Mouse (Mus musculus): Measurements from ENCODE around the gene Hoxa2.

Hoxa2 gene

DNA sequence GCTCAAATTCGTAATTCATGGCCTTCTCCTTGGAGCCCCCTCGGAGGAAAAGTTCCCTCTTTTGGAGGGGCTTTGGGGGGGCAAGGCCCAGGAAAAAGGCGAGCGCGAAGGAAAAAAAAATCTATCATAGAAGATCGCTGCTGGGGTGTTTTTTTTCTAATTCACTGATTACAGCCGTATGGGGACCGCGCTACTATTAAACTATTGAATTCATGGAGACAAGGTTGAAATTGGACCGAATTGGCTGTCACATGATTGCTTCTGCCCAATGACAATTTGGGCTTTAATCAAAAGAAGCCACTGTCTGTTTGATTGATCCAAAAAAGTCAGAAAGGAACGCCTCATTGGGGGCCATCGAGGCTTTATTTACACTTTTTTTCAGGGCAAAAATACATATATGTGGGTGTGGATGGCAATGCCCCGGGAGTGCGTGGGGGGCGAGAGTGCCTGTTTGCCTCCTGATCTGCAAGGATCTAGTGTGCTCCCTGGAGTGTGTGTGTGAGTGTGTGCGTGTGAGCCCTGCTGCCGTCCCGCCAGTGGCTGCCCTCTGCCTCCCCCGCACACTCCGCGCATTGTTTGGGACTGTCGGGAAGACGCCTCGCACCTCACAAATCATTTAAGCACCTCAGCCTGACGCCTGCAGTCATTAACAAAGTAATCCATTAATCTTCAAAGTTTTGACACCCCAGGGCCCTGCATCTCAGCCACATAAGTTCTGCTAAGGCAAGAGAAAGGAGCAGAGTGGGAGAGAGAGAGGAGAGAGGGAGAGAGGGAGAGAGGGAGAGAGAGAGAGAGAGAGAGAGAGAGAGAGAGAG lies at the start of gene Hoxa2:
Hoxa2 (minus strand) TSS at position 206 of the 815 bp plus-strand sequence.
- DNase-seq (ENCODE audit: low read depth, low spot score), result no peak

DNA sequence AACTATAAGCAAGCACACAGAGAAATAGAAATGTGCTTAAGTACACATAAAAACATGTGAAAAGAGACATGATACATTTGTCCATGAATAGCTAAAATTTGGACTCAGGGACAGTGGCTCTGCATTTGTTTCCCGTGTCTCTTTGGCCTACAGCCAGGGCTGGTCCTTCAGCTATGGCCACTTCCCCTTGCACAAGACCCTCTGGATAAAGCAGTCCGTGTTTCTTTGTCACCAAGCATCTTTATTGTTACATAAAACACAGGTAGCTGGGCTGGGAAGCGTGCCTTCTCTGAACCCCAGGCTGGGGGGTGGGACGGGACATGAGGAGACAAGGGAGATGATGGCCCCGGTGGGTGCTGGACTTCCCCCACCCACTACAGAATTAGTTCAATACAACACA lies 49.6 kb upstream of the Hoxa2 start:
- DNase-seq (ENCODE audit: low read depth, low spot score), result no peak

DNA sequence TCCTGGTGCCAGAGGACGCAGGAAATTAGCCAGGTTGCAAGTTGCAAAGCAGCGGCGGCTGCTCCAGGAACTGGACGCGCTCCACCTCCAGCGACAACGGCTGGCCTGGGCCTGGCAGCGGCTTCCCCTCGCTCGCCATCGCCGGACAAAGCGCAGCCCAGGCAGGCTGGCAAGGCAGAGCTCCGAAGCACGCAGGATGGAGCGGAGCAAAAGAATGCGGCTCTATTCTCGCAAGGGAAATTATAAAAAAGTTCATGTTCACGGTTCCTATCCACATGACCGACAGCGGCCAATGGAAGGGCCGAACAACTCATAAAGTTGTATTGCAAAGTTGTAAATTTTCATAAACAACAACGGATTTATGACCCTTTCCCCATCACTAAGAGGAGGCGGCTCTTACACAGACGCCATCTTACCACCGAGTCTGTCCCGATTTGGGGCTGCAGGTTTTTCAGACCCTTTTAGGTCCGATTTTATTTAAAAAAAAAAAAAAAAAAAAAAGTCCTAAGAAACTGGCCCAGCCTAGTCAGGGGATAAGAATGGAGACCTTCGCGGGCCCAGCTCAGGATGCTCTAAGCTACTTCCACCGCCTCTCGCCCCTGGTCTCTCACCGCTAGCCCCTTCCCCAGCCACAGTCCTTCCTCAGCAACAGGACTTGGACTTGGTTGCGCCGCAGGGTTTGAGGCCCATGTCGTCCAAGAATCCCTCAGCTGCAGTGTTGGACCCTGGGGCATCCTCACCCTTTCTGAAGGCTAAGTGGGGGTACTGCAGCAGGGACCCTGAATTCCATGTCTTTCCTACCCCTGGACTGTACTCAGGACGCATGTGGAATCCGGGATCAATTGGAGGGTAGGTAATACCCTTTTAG lies 48.7 kb upstream of the Hoxa2 start, which contains the start of the genes Hoxa3 and Gm28308:
Hoxa3 (minus strand) TSS at position 218 of the 868 bp plus-strand sequence.
Gm28308 (minus strand) TSS at position 221 of the 868 bp plus-strand sequence.
- DNase-seq (ENCODE audit: low read depth, low spot score), result peak; percentile 10

DNA sequence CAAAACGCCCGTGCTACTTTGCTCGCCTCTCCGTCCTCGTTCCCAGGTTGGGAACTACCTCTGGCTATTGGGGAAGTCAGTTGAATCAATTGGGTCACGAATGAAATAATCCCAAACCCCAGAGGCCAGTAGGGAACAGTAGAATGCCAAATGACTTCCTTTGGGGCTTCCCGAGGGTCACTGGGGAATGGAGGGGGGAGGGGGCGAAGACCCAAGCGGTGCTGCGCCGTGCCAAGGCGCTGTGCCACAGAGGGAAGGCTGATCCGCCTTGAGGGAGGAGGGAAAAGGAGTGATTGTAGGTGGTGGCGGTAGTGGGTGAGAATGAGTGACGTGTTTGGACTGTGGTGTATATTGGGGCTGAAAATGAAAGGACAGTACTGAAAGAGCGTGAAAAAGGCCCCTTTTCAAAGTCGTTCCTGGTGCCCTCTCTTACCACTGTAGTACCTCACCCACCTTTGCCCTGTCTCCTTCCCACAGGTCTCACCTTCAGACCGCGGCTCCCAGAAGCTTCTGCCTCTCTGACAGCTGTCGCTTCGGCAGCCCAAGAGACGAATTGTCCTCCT lies 48.0 kb upstream of the Hoxa2 start:
- DNase-seq (ENCODE audit: low read depth, low spot score), result no peak

DNA sequence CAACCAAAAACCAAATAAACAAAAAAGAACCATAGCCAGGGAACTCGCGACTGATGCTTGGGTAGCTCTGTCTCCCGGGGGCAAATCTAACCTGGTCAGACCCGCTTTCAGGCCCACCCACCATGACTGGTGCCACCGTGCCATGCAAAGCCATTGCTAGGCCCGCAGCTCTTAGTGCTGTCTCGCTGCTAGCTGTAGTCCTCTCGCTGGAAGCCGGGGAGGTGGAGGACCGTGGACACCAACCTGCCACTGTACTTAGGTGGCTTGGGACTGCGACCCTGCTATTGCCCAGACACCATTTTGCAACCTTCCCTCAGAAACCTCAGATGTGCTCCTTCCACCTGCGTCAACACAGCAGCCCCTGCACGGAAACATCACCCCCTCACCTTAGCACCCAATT lies 47.3 kb upstream of the Hoxa2 start:
- no peak for DNase-seq (ENCODE audit: low read depth, low spot score)

DNA sequence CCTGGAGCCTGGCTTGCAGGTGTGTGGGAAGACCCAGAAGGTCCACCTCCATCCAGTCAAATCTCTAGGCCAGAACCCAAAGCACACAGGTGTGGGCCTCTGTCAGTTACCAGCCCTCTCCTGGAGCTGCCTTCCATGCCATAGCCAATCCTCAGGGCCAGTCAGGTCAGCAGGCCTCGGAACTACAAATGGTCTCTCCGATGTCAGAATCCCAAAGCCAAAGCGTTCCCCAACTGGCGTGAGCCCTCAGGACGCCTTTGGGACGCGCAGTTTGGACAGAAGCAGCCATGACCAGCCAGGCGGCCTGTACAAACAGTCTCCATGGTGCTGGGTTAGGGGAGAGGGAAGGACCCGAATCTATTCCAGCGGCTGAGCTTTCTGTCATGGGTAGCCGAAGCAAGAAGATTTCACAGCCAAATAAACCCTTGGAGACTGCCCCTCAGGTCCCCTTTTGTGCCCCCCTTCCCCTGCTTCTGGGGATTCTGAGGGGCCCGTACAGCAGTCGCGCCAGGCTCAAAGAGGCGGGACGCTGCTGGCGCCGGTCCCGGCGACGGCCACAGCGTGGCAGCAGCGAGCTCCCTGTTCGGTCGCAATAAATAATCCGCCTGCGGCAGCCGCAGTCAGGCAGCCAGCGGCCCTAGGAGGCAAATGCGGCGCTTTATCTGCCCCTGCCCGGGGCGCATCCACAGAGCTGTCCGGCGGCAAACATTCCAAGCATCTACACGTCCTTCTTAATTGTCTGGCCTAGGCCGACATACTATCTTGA lies 46.7 kb upstream of the Hoxa2 start:
- peak; percentile 91 for DNase-seq (ENCODE audit: low read depth, low spot score)

DNA sequence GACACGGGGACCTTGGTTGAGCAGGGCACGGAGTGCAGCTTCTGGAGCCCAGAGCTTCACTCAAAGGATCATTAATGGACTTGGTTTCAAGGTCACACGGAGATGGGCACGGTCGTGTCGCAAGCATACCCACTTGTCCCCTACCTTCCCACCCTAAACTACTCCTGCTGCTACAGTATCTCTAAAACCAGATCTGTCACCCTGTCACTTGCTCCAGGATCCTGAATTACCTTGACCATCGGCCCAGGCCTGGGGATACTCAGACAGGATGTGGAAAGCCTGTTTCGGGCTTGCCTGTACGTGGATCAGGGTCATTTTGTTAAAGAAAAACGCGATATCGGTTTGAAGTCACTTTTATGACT lies 45.0 kb upstream of the Hoxa2 start:
- DNase-seq (ENCODE audit: low read depth, low spot score), result no peak

DNA sequence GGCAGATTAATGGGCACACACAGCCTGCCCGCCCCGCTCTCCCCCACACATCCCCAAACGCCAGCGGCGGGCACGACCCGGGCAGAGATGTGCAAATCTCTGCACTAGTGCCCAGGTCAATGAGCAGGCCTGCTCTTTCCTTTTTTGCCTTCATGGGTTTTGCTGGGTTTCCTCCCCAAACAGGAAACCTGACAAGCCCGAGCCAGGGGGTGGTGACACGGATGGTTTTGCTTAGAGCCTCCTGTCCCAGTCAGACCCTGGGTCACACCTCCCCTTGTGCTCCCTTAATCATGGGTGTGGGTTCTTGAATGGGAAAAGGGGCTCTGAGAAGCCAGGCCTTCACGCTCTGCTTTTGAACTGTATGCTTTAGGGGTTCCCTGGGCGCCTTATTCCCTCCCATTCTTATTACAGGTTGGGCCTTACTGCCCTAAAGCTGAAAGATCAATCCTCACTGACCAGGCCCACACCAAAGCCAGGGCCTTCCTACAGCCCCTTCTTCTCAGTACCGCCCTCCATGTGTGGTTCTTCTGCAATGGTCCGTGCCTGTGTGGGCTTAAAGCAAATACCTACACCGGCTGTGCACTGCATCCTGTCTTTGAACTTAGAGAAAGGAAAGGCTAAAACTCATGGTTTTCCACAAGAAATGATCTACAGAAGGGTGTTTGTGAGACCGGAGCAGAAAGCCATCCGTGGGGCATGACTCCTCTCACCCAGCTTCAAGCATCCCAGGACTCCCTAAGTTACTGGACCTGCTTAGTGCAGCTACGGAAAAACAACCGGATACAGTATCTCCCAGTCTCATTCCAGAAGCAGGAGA lies 44.4 kb upstream of the Hoxa2 start:
- peak; percentile 33 for DNase-seq (ENCODE audit: low read depth, low spot score)

DNA sequence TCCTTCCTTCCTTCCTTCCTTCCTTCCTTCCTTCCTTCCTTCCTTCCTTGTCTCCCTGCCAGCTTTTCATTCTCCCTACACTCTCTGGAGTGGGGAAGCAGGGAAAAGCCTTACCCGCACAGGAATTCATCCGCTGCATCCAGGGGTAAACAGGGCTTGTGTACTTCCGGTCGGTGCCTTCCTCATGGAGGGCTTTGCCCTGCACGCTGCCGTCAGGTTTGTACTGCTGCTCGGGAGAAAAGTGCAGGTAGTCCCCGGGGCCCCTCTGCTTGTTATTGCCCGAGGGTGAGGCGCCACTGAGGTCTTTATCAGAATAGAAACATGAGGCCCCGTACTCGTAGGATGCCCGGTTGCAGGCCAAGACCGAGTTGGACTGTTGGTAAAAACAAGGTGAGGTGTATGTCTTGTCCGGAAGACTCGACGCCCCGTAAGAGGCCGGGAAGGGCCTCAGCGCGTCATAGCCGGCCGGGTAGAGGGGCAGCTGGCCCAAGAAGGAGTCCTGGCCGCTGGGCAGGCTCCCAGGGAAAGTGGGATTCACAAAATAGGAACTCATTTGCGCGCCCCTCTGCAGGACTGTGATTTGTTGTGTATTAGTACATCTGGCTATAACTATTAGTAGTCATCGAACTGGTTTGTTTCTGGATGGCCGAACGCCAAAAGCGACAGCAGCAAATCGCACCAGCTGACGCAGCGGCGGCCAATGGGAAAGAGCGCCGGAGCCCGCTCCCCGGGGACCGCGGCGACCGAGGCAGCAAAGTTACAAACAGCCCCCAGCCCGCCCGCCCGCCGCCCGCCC lies 43.6 kb upstream of the Hoxa2 start, which contains the start of gene Hoxa6:
Hoxa6 (minus strand) TSS at position 651 of the 796 bp plus-strand sequence.
- peak; percentile 58 for DNase-seq (ENCODE audit: low read depth, low spot score)

DNA sequence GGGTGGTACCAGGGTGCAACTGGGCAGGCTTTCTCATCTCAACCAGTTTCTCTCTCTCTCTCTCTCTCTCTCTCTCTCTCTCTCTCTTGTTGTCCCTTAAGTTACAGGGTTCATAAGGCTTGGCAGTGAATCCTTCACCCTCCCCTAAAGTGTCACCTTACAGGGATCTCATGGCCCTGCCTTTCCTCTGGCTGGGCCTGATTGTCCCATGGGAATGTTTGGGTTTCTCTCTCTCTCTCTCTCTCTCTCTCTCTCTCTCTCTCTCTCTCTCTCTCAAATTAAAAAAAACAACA lies 43.0 kb upstream of the Hoxa2 start:
- no peak for DNase-seq (ENCODE audit: low read depth, low spot score)

DNA sequence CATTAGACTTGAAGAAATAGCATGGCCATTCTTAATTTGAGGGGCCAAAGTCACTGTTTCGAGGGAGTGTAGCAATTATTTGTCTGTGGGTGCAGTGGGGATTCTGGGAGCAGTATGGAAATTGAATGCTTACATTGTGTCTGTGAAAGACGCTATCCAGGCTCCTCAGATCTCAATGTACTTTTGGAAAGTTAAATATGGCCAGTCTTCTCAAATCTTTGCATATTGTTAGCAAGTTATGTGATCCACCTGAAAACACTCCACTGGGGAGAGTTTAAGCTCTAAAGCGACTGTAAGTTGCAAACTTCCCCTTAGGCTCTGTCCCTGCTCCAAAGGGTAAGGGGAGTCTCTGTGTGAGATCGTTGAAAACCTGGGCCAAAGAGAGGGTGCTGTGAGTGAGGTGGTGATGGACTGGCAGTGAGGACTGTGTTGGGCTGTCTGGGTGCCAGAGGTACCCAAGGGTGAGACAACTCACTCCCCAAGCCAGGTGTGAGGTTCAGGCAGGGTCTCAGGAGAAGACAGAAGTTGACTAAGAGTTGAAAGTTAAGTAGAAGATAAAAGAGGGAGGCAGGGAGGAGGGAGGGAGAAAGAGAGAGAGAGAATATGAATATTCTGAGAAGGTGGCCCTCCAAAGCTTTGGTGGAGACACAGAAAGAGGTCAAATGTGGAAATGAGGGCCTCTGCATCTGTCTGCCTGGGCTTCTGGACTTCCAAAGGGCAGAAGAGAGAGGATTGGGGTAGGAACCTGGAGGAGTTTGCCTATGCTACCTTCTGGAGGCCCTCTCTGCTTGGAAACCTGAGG lies 42.5 kb upstream of the Hoxa2 start:
- peak; percentile 17 for DNase-seq (ENCODE audit: low read depth, low spot score)

DNA sequence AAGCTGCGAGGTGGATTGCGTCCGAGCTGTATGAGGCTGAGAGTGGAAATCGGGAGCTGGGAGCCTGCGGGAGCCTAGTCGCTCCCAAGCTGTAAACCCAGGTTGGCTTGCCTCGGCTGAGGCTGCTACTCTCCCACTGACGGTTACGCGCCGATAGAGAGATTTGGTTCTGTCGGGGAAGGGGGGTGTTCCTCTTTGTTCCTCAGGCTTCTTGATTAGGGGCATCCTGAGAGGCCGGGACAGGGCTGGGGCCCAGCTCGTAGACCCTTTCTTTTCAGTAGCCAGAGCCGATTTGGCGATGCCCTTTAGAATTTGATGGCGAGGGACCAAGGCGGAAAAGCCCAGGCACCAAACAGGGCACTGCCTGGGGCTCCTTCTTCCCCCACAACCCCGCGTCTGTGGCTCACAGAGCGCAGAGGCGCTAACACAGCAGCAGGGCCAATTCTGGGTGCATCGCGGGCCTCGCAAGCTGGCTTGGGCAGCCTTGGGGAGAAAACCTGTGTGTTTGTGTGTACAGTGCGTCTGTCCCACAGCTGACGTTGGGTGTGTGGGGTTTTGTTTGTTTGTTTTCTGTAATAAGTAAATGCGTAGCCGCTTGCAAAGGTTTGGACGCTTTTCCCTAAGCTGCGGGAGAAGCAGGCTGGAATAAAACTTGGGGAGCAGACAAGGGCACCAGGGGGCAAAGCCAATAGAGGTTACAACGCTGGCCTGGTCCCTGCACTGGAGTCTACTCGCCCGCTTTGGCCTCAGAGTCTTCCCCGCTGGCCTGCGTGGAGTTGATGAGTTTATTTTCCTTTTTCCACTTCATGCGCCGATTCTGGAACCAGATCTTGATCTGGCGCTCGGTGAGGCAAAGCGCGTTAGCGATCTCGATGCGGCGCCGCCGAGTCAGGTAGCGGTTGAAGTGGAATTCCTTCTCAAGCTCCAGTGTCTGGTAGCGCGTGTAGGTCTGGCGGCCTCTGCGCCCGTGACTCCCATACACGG lies 41.3 kb upstream of the Hoxa2 start:
- peak; percentile 62 for DNase-seq (ENCODE audit: low read depth, low spot score)

DNA sequence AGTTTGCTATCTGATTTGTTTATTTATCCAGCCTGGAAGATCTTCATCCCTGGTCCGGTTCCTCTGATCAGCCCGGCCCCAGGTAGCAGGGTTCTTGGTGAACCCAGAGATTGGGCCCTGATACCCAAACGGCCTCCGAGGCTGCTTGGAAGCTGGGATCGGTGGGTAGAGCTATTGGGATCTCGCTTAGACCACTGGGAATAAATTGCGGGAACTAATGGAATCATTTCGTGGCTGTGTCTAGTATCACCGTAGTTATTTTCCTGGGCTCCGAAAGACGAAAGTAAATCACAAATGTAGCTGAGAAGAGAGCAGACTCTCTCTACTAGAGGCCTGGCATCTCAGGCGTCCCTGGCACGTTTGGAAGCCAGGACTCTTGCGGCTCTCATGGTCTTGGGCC lies 40.6 kb upstream of the Hoxa2 start:
- no peak for DNase-seq (ENCODE audit: low read depth, low spot score)

DNA sequence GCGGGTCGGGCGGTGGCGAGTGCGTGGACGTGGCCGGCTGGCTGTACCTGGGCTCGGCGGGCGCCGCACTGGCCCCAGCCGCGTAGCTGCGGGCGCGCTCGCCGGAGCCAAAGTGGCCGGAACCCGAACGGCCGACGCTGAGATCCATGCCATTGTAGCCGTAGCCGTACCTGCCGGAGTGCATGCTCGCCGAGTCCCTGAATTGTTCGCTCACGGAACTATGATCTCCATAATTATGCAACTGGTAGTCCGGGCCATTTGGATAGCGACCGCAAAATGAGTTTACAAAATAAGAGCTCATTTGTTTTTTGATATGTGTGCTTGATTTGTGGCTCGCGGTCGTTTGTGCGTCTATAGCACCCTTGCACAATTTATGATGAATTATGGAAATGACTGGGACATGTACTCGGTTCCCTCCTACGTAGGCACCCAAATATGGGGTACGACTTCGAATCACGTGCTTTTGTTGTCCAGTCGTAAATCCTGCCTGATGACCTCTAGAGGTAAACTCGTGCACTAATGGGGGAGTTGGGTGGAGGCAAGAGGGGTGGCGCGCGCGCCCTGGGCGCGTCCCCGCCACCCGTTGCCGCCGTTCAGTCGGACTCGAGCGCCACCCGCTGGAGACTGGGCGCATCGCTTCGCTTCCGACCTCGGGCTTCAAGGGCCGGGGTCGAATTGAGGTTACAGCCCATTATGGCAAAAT lies 39.6 kb upstream of the Hoxa2 start, which contains the start of gene Hoxa5:
Hoxa5 (minus strand) TSS at position 538 of the 703 bp plus-strand sequence.
- DNase-seq (ENCODE audit: low read depth, low spot score), result peak; percentile 93

DNA sequence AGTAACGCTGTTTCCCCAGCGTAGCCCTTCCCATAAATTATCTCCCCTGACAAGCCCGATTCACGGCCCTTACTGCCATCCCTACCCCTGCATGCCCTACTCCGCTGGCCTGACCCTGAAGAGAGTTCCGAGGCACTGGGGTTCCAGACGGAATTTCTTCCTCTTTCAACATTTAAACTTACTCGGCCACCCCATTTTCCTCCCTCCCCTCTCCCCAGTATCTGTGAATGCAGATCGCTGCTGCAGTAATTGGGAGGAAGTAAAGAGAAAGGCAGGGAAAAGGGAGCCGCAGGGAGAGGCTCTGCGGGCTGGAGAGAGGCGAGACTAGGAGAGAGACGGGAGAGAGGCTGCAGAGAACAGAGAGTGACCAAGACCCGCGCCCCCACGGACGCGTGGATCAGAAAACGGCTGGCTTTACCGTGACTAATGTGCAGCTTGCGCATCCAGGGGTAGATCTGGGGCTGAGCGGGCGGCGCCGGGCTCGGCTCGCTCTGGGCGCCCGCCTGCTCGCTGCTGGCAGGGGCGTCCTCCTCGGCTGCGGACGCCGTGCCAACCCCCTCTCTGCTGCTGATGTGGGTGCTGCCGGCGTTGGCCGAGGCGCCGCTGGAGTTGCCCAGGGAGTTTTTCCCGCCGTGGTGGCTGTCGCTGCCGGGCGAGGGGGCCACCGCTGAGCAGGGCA lies 38.9 kb upstream of the Hoxa2 start:
- DNase-seq (ENCODE audit: low read depth, low spot score), result peak; percentile 73

DNA sequence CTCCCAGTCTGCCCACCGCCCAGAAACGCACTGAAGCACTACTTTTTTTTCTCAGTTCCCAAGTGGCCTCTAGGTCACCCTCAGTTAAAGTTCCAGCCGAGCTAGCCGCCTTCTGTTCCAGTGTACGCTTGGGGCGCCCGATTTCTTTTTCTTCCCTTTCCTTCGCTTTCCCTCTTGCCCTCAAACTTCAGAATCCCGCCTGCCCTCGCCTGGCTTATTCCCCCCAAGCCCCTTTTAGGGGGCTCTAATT lies 38.4 kb upstream of the Hoxa2 start:
- DNase-seq (ENCODE audit: low read depth, low spot score), result no peak
